Mouse (Mus musculus) testis, adult 2 months (tissue): Measurements from ENCODE around the gene 1110032F04Rik.

ENCODE experiments used
- CTCF ChIP-seq: fragments of 200-500 bp; IDR thresholded peaks from 2 replicates; pipeline ENCODE4 v1.5.1; 2012; ENCODE audit warnings: low read depth, mild to moderate bottlenecking, inconsistent platforms, low read length, moderate library complexity; ENCODE audit not compliant: control insufficient read depth, insufficient read depth, insufficient replicate concordance
- POLR2A ChIP-seq: fragments of 200-500 bp; IDR thresholded peaks from 2 replicates; pipeline ENCODE4 v1.6.1; 2012; ENCODE audit warnings: low read depth, mild to moderate bottlenecking, inconsistent platforms, low read length, moderate library complexity; ENCODE audit not compliant: control insufficient read depth

- TF ChIP-seq POLR2A (no peak), CTCF (no peak)
Observed at GRCm38 (mm10) chr3:68895426-68895825, 26.0 kb downstream of the 1110032F04Rik start.
